Mouse (Mus musculus): ENCODE measurements around the gene Mturn.

Mturn gene

DNA sequence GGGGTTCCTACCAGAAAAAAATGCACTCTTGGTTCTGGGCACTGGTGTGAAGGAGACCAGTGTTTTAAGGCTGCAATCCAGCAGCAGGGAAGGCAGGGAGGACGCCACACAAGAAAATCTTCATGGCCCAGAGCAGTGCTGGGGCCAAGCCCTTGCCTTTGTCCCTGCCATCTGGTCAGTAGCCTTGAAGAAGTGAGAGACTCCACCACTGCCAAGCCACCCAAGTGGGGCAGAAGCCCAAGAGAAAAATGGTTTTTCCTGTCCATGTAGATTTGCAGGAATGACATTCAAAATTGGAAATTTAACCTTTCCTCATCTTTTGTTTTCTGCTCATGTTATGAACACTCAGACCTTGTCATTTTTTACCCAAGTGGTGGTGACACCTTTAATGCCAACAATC lies 10.8 kb downstream of the Mturn start:
- DNase-seq (ENCODE audit: extremely low read depth, insufficient read length, low spot score) = no peak

- DNase-seq (ENCODE audit: extremely low read depth, insufficient read length, low spot score) = no peak
These were observed 11.9 kb downstream of the Mturn start for GRCm38 (mm10) chr6:54693286-54693685.

DNA sequence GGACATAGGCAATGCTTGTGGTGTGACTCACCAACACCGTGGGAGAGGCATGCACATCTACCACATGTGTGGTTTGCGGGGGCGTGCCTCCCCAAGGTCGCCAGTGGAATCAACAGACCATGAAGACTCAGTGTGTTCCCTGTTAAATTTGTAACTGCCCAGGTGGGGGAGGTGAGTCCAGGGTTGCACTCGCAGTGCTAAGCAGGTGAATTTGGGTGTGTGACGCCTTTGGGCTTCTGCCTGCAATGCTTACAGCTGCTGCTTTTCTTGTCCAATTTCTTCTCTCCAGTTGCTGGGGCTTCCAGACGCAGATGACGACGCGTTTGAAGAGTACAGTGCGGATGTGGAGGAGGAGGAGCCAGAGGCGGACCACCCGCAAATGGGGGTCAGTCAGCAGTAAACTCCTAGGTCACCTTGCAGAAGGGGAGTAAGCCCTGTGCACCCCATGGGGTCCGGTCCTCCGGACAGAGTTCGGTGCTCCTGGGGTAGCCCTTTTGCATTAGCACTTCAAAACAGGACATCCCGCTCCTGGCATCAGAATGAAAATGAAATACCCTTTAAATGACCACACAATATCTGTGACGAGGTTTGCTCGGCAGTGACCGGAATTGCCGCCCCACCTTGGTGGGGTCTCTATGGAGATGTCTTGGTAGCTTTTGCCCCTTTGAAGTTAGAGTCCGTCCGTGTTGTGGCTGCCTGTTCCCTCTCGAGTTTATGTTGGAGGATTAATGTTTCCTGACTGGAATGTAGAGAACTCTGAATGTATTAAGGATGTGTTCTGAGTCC lies 17.5 kb downstream of the Mturn start:
- DNase-seq (ENCODE audit: extremely low read depth, insufficient read length, low spot score) = no peak

GRCm38 (mm10) chr6:54699477-54700056 lies 18.1 kb downstream of the Mturn start:
- no peak for DNase-seq (ENCODE audit: extremely low read depth, insufficient read length, low spot score)

- no peak for DNase-seq (ENCODE audit: extremely low read depth, insufficient read length, low spot score)
These were observed 19.1 kb downstream of the Mturn start for GRCm38 (mm10) chr6:54700516-54700915.

DNA sequence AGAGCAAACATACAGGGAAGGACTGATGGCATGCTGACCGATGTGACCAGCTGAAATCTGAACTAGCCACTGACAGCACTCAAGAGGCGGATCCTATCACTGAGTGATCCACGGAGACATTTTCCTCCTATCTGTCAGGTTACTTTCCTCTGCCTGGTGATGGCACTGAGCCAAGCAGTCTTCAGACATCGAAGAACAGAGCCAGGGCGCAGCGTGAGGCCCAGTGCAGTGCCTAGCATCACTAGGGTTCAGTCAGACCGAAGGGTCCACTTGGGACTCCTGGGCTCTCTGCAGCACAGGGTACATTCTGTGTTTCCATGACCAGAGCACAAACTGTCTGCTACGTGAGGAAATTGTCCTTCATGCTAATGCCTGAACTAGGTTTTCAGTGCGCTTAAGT lies 20.5 kb downstream of the Mturn start:
- DNase-seq (ENCODE audit: extremely low read depth, insufficient read length, low spot score) = no peak

DNA sequence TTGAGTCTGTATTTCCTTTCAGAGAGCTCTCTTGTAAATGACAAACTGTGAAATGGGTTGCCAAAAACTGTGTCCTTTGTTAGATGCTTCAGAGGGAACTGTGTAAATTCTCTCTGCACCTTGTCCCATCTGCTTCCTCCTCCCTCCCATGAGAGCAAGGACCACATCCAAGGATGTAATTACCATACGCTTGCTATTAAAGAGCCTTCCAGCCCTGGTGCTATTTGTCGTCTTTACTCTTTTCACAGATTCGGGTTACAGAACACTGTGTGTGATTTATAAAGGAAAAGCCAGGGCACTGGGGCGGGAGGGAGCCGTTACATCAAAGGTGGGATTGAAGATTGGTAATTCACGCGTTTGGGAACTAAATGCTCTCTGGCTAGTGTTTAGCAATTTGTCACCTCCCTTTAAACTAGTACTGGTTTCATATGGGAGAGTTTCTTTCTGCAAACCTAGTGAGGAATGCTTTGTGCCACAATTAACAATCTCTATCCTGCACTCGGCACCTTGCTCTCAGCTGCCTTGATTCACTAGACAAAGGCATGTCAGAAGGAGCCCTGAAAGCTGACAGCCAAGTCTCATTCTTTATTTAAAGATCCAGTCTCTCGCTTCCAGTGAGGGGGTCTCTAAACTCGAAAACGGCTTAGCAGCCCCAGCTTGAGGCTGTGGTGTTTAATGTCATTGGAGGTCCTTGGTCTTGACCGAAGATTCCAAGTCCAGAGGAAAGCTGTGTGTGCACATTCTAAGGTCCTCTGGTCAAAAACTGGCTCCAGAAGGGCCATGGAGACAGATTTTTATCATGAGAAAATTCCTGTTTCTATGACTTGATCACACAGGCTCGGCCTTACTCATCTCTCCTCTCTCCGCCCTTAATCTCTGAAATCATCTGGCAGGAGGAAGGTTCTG lies 22.5 kb downstream of the Mturn start:
- no peak for DNase-seq (ENCODE audit: extremely low read depth, insufficient read length, low spot score)

GRCm38 (mm10) chr6:54704539-54704845 lies 23.1 kb downstream of the Mturn start:
- no peak for DNase-seq (ENCODE audit: extremely low read depth, insufficient read length, low spot score)

GRCm38 (mm10) chr6:54704847-54705246 lies 23.4 kb downstream of the Mturn start:
- DNase-seq (ENCODE audit: extremely low read depth, insufficient read length, low spot score) = no peak

DNA sequence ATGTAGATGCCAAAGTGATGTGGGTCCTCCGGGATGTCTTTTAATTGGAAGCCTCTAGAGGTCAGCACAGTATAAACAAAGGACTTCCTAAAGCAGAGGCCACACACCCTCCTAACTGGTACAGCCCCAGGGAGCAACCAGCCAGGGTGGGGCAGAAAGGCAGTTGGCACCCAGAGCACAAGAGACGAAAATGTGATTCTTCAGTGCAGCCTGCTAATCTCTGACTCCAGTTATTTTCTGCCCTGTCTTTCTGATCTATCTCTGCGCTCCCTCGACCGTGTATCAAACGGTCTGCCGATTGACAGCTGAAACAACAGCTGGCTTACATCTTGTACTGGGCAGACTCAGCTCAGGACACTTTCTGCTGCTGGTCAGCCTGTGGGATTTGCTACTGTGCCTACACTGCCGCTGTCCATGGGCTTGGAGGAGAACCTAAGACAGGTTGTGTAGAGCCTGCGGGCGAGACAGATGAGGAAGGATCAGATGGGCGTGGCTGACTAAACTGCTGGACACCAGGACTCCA lies 24.0 kb downstream of the Mturn start:
- peak; percentile 11 for DNase-seq (ENCODE audit: extremely low read depth, insufficient read length, low spot score)

- no peak for DNase-seq (ENCODE audit: extremely low read depth, insufficient read length, low spot score)
These were observed 24.7 kb downstream of the Mturn start for GRCm38 (mm10) chr6:54706099-54706498.

DNA sequence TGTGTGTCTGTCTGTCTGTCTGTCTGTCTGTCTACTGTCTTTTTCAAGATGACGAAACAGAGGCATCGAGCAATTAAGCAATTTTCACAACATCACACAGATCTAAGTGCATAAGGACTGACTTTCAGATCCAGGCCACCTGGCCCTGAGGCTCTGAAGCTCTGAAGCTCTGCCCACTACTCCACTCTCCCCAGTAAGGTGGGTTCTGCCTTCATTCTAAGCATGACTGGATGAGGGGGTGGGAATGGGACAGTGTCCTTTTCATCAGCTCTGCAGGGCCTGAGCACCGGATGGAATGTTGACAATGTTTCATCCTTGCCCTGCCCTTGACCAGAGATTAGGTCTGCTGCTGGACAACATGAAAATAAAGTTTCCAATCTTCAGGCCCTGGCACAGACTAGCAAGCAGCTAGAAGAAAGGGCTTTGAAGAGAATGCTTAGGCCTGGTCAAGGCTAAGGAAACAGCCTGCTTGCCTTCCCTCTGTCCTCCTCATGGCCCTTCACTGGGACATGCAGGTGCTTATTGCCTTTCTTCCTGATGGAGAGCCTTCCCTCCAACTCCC lies 25.3 kb downstream of the Mturn start:
- no peak for DNase-seq (ENCODE audit: extremely low read depth, insufficient read length, low spot score)

DNA sequence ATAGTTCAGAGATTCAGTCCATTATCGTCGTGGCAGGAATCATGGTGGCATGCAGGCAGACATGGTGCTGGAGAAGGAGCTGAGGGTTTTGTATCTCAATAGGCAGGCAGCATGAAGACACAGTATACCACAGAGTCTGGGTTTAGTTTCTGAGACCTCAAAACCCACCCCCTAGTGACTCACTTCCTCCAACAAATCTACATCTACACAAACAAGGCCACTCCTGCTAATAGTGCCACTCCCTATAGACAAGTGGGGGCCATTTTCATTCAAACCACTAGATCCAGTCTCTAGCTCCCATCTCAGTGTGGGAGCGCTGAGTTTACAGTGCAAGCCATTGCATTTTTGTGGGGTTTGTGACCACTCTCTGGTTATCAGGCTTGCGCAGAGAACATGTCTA lies 27.2 kb downstream of the Mturn start:
- no peak for DNase-seq (ENCODE audit: extremely low read depth, insufficient read length, low spot score)

GRCm38 (mm10) chr6:54715697-54716096 lies 34.3 kb downstream of the Mturn start:
- DNase-seq (ENCODE audit: extremely low read depth, insufficient read length, low spot score) = no peak

- no peak for DNase-seq (ENCODE audit: extremely low read depth, insufficient read length, low spot score)
These were observed 37.6 kb downstream of the Mturn start for GRCm38 (mm10) chr6:54718779-54719685.

GRCm38 (mm10) chr6:54719686-54720310 lies 38.4 kb downstream of the Mturn start:
- DNase-seq (ENCODE audit: extremely low read depth, insufficient read length, low spot score) = no peak

DNA sequence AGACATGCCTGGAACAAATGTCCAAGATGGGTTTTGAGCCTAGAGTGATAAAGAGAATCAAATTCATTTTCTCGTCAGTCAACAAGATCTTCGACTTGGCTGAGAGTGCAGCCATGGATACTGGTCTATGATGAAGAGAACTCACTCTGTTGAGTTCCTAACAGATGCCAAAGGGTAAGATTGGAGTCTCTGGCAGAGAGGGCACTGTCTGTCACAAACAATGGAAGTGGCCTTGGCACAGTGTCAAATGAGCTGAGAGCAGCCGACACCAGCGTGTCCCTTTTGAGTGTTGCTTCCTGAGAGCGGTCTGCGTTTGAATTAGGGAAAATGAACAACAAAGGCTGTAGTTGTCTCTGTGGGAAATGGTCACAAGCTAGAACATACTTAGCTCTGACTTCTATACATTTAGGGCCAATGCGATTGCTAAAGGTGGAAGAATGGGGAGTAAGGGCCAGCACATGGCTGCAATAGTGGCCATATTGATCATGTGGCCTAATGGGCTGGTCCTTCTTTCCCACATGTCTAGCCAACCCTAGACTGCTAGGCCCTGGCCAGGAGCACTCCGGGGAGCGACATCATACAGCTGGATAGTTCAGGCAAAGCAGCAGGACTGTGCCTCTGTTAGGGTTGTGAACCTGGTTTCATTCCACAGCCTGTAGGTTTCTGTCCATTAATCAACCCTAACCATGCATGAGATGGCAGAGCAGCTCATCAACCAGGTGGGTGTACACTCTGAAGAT lies 39.3 kb downstream of the Mturn start:
- DNase-seq (ENCODE audit: extremely low read depth, insufficient read length, low spot score) = no peak

DNA sequence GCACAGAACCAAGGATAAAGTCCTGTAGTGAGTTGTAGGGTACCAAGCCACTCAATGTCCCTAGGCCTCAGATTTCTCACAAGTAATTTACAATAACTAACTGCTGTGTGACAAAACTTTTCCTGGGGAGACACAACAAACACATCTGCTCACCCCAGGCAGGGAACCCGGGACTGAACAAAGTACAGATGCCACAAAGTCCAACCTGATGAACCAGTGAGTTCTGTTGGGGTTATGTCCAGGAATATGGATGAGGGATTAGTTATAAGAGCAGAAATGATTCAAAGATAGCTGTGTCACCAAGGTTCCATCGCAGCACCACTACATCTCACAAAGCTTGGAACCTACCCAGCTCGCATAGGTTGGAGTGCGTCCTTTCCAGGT lies 39.8 kb downstream of the Mturn start:
- DNase-seq (ENCODE audit: extremely low read depth, insufficient read length, low spot score) = no peak

- DNase-seq (ENCODE audit: extremely low read depth, insufficient read length, low spot score) = no peak
These were observed 44.9 kb downstream of the Mturn start for GRCm38 (mm10) chr6:54726309-54726708.
